Mouse (Mus musculus): ENCODE data around the gene Gle1.

DNA sequence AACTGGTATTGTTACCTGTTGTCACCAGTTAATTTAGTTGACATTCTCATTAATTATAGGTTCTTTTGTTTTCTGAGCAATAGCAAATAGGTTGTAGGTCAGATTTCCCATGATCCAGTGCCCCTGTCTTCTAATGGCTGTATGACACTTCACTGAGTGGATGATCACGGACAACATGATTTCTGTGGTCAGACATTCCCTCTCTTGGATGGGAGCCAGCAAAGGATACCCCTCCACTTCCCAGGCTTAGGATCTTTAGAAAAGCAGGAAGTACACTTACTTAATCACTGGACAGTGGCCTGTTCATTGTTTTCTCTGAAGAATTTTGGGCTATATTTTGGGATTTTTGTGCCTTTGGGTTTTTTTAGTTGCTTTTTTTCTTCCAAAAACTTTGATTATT lies 73.9 kb downstream of the Gle1 start:
- TF ChIP-seq CTCF (IDR thresholded peaks at IDR 0.05; ENCODE audit: extremely low read depth, insufficient read depth, low read length) (no peak), POLR2A (IDR thresholded peaks at IDR 0.05; ENCODE audit: extremely low read depth, insufficient read depth, low read length) (no peak)
